Mouse (Mus musculus) neural tube, postnatal 0 days (tissue): ENCODE measurements around the gene Mrpl2. TPM values are rescaled to one million over a fixed set of nuclear protein-coding genes. Genes with fewer than 3 reads are reported as not detected.

Experiments used
- polyA plus RNA-seq: library from polyadenylated mRNA; unstranded; fragments of >200 nt; fragmentation: Nextera tagmentation; extraction: Ambion mirVana; gene quantifications from 2 replicates; pipeline ENCODE4 v1.2.1, GENCODE M21; 2015

Gene Mrpl2
- 84.8 and 87.9 TPM in 2 replicates for polyA plus RNA-seq

DNA sequence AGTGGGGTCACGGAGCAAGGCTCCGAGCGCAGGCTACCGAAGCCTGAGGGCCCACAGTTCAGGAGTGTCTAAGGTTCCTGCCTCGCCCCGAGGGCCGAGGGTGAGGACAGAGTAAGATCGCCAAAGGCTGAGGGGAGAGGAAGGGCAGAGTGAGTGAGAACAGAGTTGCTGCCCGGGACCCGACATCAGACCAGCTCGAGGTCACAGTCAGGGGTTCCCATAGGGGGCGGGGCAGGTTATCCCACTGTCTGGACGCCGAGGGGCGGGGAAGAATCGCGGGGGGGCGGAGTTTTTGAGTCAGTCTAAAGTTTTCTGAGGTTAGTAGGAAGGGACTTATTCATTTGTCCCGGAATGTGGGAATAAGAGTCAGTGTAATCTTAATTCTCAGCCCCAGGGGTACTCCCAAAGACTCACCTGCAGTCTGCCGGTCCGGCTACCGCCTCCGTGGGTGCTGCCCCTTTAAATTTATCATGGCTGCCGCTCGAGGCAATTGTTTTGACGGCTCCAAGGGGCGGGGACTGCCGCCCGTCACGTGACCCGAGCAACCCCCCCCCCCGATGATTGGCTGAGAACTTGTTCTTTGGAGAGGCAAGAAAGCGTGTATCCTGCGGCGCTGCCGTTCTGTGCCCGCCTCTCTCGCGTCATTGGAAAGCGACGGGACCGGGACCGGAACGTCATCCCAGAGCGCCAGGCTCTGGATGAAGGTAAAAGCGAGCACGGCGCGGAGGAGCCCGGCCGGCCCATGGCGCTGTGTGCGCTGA, at the start of gene Mrpl2, which contains the start of gene Klc4:
Mrpl2 (plus strand) TSS at position 669 of the 761 bp plus-strand sequence.
Klc4 (minus strand) TSS at position 462 of the 761 bp plus-strand sequence.

DNA sequence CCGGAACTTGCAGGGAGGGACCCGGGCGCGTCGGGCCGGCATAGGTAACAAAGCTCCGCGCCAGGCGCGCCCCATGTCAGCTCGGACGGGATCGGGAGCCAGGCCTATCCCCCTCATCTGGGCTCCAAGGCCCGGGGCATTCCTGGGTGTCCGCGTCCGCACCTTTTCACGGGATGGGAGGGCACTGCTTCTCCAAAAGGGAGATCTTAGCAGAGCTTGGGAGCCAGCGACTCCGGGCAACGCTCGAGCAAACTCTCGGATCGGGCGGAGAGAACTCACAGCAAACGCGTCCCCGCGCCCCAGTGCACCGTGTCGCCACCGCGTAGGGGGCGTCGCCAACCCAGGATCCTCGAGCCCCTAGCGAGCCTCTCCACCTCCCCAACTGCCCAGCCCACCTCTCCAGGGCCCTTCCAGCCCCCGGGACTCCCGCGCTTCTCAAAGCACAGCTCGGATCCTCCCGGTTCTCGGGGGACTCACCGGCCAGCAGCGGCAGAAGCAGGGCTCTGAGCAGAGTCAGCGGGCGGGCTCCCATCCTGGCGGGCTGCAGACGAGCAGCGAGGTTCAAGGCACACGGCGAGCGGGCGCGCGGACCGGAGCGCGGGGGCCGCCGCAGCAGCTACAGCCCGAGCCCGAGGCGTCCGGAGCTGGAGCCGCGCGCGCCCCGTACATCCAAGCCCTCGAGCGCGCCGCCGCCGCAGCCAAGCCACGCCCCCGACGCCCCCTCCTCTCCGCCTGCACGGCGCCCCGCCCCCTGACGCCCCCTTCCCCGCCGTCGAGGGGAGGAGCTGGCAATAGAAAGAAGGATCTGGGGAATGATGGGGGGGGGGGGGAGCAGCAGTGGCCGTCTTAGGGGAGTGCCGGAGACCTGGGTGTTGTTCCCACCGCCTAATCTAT, 17.0 kb upstream of the Mrpl2 start, which contains the start of gene Ptk7:
Ptk7 (minus strand) TSS at position 714 of the 894 bp plus-strand sequence.

DNA sequence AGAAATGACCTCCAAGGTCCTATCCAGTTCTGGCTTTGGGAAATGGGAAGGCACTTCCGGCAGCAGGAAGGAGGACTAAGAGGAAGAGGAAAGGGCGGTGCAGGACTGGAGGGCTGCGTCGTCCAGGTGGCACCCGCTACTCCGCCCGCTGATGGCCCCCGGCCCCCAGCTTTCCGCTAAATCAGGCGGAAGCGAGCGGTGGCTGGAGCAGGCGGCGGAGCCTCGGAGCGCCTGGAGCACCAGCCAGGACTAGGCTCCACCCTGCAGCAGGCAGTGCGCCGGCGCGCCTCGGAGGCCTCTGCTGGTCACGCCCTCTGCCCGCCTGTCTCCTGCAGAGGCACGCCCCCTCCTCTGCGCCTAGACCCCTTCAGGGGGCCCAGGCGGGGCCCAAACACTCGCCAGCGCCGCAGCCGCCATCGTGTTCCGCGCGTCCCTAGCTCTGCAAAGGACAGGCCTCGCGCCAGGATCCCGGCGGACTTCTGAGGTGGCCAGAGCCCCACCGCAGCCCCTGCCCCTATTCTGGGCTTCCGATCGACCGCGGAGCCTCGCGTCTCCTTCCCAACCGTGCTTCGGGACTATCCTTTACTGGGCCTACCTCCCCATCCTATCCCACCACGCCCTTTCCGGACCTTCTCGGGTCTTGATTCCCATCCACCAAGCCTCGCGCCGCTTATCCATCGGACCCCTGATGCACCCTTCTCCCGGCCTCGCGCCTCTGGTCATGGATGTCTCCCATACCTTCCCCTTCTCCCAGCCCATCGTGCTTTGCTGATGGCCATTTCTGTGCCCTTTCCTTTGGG, 4.4 kb downstream of the Mrpl2 start, which contains the start of gene Cul7:
Cul7 (plus strand) TSS at position 106 of the 800 bp plus-strand sequence.

DNA sequence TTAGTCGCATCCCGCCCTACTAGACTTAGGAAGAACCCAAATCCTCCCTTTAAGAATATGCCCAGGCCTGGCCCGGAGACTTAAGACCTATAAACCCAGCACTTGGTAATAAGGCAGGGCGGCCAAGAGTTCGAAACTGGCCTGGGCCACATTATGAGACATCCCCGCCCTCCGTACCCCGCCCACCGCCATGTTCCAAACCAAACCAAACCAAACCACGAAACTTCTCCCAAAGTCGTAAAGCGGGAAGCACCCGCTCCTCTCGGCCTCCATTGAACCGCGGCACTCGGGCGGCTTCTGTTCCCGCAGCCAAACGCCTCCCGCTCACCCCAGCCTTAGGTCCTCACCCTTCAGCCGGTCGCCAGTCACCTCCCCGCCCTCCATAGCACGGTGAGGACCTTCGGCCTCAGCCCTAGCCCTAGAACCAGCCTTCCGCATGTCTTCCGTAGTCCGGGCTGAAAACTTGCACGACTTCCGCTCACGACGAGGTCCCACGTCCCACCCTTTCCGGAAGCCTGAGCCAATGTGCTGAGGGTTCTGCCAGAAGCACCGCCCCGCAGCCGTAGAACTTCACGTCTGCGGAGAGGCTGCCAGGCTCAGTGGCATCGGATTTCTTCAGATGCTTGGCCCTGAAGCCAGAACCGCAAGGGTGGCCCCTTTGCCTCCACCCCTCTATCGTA, 28.0 kb downstream of the Mrpl2 start, which contains the start of gene Rrp36:
Rrp36 (minus strand) TSS at position 503 of the 680 bp plus-strand sequence.

DNA sequence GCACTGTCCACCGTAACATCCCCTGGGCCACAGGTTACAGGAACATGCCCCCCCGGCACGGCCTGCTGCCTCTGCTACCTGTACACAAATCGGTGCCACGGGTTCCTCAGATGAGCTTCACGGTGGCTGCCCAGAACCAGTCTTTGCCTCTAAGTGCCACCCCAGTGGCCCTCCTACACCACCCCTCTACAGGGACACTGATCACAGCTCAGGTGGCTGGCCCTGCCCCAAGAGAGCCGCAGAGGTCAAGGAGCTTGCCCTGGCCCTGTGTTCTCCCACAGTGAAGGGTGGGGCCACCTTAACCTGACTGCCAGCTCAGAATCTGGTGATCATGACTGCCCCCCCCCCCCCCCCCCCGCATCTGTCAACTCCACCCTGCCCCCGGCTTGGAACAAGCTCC, 32.4 kb downstream of the Mrpl2 start, which contains the start of gene Mea1:
Mea1 (plus strand) TSS at position 378 of the 400 bp plus-strand sequence.

DNA sequence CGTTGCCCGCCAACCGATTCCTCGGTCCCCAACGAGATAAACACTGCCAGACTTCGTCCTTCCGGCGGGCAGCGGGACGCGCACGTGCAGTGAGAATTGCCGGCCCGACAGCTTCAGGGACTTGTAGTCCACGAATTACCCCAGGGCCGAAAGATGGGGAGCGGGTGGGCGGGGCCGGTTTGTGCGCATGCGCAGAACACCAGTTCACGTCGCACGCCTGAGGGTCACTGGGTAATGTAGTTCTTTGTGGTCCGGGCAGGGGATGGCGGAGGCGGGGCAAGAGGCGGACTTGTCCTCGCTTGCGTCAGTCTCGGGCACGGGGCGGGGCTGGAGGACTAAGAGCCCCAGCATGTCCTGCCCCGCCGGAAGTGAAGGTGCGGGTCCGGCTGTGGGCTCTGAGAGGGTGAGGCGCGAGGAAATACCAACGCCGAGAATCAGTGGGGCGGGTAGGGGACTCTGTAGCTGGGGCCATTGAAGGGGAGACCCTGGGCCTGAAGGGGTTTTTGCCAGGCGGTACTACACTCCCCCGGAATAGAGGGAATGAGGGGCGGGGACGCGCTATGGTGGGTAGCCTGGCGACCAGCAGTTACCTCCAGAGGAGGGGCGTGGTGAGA, 34.8 kb downstream of the Mrpl2 start, which contains the start of gene Klhdc3:
Klhdc3 (minus strand) TSS at position 155 of the 614 bp plus-strand sequence.

Other genes with a start within 250 kb of the Mrpl2 start
- 0.50 and 1.1 TPM in 2 replicates for gene Crip3, start 217.3 kb upstream of the Mrpl2 start, polyA plus RNA-seq
- 0.32 TPM in 1 of 2 replicates, not detected in the other for gene Slc22a7, start 207.8 kb upstream of the Mrpl2 start, polyA plus RNA-seq
- 7.8 and 8.7 TPM in 2 replicates for gene Ttbk1, start 158.6 kb upstream of the Mrpl2 start, polyA plus RNA-seq
- gene Dnph1, start 149.5 kb upstream of the Mrpl2 start, polyA plus RNA-seq = 12.4 and 15.1 TPM in 2 replicates
- 14.0 and 18.6 TPM in 2 replicates for gene Cul9, start 99.8 kb upstream of the Mrpl2 start, polyA plus RNA-seq
- 4.0 and 5.5 TPM in 2 replicates for gene Srf, start 90.1 kb upstream of the Mrpl2 start, polyA plus RNA-seq
- gene Ptk7, start 16.7 kb upstream of the Mrpl2 start, polyA plus RNA-seq = 21.4 and 22.3 TPM in 2 replicates
- 19.2 and 21.3 TPM in 2 replicates for gene Klc4, start 207 bp upstream of the Mrpl2 start, polyA plus RNA-seq
- 22.7 and 23.5 TPM in 2 replicates for gene Cul7, start 4.1 kb downstream of the Mrpl2 start, polyA plus RNA-seq
- 50.1 and 51.5 TPM in 2 replicates for gene Rrp36, start 28.1 kb downstream of the Mrpl2 start, polyA plus RNA-seq
- gene Mea1, start 32.6 kb downstream of the Mrpl2 start, polyA plus RNA-seq = 315 and 349 TPM in 2 replicates
- 164 and 171 TPM in 2 replicates for gene Klhdc3, start 34.7 kb downstream of the Mrpl2 start, polyA plus RNA-seq
- gene Ppp2r5d, start 58.9 kb downstream of the Mrpl2 start, polyA plus RNA-seq = 70.7 and 87.6 TPM in 2 replicates
- gene Pex6, start 65.2 kb downstream of the Mrpl2 start, polyA plus RNA-seq = 20.7 and 21.2 TPM in 2 replicates
- gene Gnmt, start 82.9 kb downstream of the Mrpl2 start, polyA plus RNA-seq = 3.0 and 3.5 TPM in 2 replicates
- 71.4 and 79.9 TPM in 2 replicates for gene Cnpy3, start 106.0 kb downstream of the Mrpl2 start, polyA plus RNA-seq
- 0.23 and 0.24 TPM in 2 replicates for gene Ptcra, start 117.5 kb downstream of the Mrpl2 start, polyA plus RNA-seq
- gene 2310039H08Rik, start 126.4 kb downstream of the Mrpl2 start, polyA plus RNA-seq = 66.4 and 71.7 TPM in 2 replicates
- gene Rpl7l1, start 136.4 kb downstream of the Mrpl2 start, polyA plus RNA-seq = 55.2 and 63.9 TPM in 2 replicates
- 4.8 and 5.6 TPM in 2 replicates for gene Bicral, start 212.3 kb downstream of the Mrpl2 start, polyA plus RNA-seq
- gene Tbcc, start 244.5 kb downstream of the Mrpl2 start, polyA plus RNA-seq = 65.9 and 68.5 TPM in 2 replicates